Mouse (Mus musculus): Measurements from ENCODE around the gene Spsb3. TPM values are rescaled to one million over a fixed set of nuclear protein-coding genes. Genes with fewer than 3 reads are reported as not detected.

Spsb3 gene
- polyA plus RNA-seq, 1 experiment from 2014 or later: 45.4 TPM

DNA sequence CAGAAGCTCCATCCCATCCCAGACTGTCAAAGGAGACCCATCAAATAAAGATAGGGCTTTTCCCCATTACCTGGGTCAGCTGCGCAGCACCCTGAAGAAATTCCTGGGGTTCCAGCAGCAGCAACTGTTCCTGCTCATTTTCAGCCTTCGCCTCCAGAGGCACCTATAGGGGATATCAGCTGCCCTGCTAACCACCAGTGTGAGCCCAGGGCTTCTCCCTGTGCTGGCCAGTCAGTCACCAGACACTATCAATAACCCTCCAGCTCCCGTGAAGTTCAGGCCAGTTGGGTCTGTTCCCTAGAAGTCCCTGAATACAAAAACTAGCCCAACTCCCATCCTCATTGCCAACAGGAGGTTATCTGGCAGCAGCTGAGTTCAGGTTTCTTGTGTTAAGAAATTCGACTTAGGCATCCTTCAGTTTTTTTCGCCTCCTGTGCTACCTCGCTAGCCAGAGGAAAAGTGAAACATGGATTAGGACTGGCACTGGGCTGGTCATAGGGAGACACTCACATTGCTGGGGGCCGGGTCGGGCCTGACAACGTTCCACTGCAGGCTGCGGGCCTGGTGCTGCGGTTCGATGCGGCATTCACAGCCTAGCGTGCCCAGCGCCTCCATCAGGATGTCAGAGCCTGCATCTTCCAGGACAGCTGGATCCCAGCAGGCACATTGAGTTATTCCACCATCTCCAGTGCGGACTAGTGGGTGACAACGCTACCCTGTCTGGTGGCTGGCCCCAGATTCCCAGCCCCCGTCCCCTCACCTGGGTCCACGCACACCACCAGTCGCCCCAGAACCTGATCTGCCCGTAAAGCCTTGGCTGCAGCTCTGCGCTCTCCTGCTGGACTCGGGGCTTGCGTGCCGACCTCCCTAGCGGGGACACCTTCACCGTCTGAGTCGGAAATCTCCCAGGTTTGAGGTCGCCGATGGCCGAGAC is 7.9 kb downstream of the Spsb3 start:
- Histone ChIP-seq H3K4me3 (ENCODE audit: low read depth, low read length) (peak overlapping the region; percentile 72), H3K27ac (ENCODE audit: low read length) (peak overlapping the region; percentile 81), H3K36me3 (ENCODE audit: insufficient read depth, low read length) (peaks cover 19% of the 10 kb centered on the region), H3K4me1 (ENCODE audit: insufficient read depth, low read depth, low read length) (peaks cover 4% of the 10 kb centered on the region; the same call in 1 of the 2 replicates), H3K9me3 (ENCODE audit: low read length) (no peaks in the 10 kb centered on the region), H3K27me3 (replicated peaks; ENCODE audit: insufficient read depth, low read length) (no peaks in the 10 kb centered on the region), H3K4me2 (replicated peaks; ENCODE audit: low read depth, low read length) (peak overlapping the region; percentile 70), H3K9ac (replicated peaks; ENCODE audit: low read depth) (peak overlapping the region; percentile 88)
- WGBS: 9% methylated on average over 31 of the region's 31 CpGs
- TF ChIP-seq CTCF (IDR thresholded peaks at IDR 0.05) (no peak), EP300 (IDR thresholded peaks at IDR 0.05) (no peak)
- ATAC-seq (peak; percentile 7; the same call in 1 of the 2 replicates), DNase-seq (ENCODE audit: low spot score) (no peak)

DNA sequence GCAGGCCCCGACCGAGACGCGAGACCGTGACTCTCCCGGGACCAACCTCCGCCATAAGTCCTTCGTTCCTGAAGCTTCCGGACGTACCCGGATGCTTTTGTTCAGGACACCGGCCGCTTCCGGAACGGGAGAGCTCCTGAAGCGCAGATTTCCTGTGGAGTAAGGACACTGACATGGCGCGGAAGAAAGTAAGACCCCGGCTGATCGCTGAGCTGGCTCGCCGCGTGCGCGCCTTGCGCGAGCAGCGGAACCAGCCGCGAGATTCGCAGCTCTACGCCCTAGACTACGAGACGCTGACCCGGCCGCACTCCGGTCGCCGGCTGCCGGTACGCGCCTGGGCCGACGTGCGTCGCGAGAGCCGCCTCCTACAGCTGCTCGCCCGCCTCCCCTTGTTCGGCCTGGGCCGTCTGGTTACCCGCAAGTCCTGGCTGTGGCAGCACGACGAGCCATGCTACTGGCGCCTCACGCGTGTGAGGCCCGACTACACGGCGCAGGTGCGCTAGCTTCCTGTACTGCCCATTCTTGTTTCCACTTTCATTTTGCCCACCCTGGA is 8.6 kb downstream of the Spsb3 start, which contains the start of the genes Eme2 and Mrps34:
Eme2 (minus strand) TSS at position 93 of the 553 bp plus-strand sequence.
Mrps34 (plus strand) TSS at position 122 of the 553 bp plus-strand sequence.
- TF ChIP-seq CTCF (IDR thresholded peaks at IDR 0.05): no peak
- TF ChIP-seq EP300 (IDR thresholded peaks at IDR 0.05): no peak
- peaks cover 25% of the 10 kb centered on the region for H3K36me3 ChIP-seq (ENCODE audit: insufficient read depth, low read length)
- H3K4me3 ChIP-seq (ENCODE audit: low read depth, low read length): peak within 1 kb of the TSS; percentile 72
- peak; percentile 94 for DNase-seq (ENCODE audit: low spot score)
- WGBS: under 1% methylated on average over 62 of the region's 62 CpGs
- no peaks in the 10 kb centered on the region for H3K9me3 ChIP-seq (ENCODE audit: low read length)
- H3K9ac ChIP-seq (replicated peaks; ENCODE audit: low read depth): peak within 1 kb of the TSS; percentile 88
- peaks cover 4% of the 10 kb centered on the region; the same call in 1 of the 2 replicates for H3K4me1 ChIP-seq (ENCODE audit: insufficient read depth, low read depth, low read length)
- ATAC-seq: peak; percentile 72
- peak within 1 kb of the TSS; percentile 70 for H3K4me2 ChIP-seq (replicated peaks; ENCODE audit: low read depth, low read length)
- peak within 1 kb of the TSS; percentile 81 for H3K27ac ChIP-seq (ENCODE audit: low read length)
- no peaks in the 10 kb centered on the region for H3K27me3 ChIP-seq (replicated peaks; ENCODE audit: insufficient read depth, low read length)

GRCm38 (mm10) chr17:24895571-24896240 is 9.3 kb downstream of the Spsb3 start:
- peak overlapping the region; percentile 81 for H3K27ac ChIP-seq (ENCODE audit: low read length)
- H3K9ac ChIP-seq (replicated peaks; ENCODE audit: low read depth): peak overlapping the region; percentile 88
- H3K4me2 ChIP-seq (replicated peaks; ENCODE audit: low read depth, low read length): peak overlapping the region; percentile 70
- no peak for DNase-seq (ENCODE audit: low spot score)
- no peaks in the 10 kb centered on the region for H3K27me3 ChIP-seq (replicated peaks; ENCODE audit: insufficient read depth, low read length)
- H3K4me3 ChIP-seq (ENCODE audit: low read depth, low read length): peak overlapping the region; percentile 72
- H3K4me1 ChIP-seq (ENCODE audit: insufficient read depth, low read depth, low read length): peaks cover 4% of the 10 kb centered on the region; the same call in 1 of the 2 replicates
- WGBS: 14% methylated on average over 23 of the region's 23 CpGs
- H3K9me3 ChIP-seq (ENCODE audit: low read length): no peaks in the 10 kb centered on the region
- peaks cover 32% of the 10 kb centered on the region for H3K36me3 ChIP-seq (ENCODE audit: insufficient read depth, low read length)
- TF ChIP-seq CTCF (IDR thresholded peaks at IDR 0.05) (no peak), EP300 (IDR thresholded peaks at IDR 0.05) (no peak)
- no peak for ATAC-seq

GRCm38 (mm10) chr17:24896241-24896992 is 10.0 kb downstream of the Spsb3 start, which contains the start of gene Nme3:
TSS of gene Nme3 (plus strand) at chr17:24896500.
- DNase-seq (ENCODE audit: low spot score): peak; percentile 86
- TF ChIP-seq CTCF (IDR thresholded peaks at IDR 0.05) (peak; percentile 41; the same call in 1 of the 2 replicates), EP300 (IDR thresholded peaks at IDR 0.05) (no peak)
- peaks cover 37% of the 10 kb centered on the region for H3K36me3 ChIP-seq (ENCODE audit: insufficient read depth, low read length)

GRCm38 (mm10) chr17:24896993-24897269 is 10.5 kb downstream of the Spsb3 start:
- Histone ChIP-seq H3K27ac (ENCODE audit: low read length) (no peak overlapping the region), H3K9ac (replicated peaks; ENCODE audit: low read depth) (peak overlapping the region; percentile 65), H3K36me3 (ENCODE audit: insufficient read depth, low read length) (peaks cover 41% of the 10 kb centered on the region), H3K9me3 (ENCODE audit: low read length) (no peaks in the 10 kb centered on the region), H3K4me1 (ENCODE audit: insufficient read depth, low read depth, low read length) (peaks cover 4% of the 10 kb centered on the region; the same call in 1 of the 2 replicates), H3K4me2 (replicated peaks; ENCODE audit: low read depth, low read length) (peak overlapping the region; percentile 70), H3K27me3 (replicated peaks; ENCODE audit: insufficient read depth, low read length) (no peaks in the 10 kb centered on the region), H3K4me3 (ENCODE audit: low read depth, low read length) (peak overlapping the region; percentile 72)
- no peak for ATAC-seq
- no peak for DNase-seq (ENCODE audit: low spot score)
- WGBS: 32% methylated on average over 11 of the region's 11 CpGs
- TF ChIP-seq EP300 (IDR thresholded peaks at IDR 0.05) (no peak), CTCF (IDR thresholded peaks at IDR 0.05) (no peak)

More at GRCm38 (mm10) chr17:24896241-24896992, 10.0 kb downstream of the Spsb3 start, which contains the start of gene Nme3:
- H3K9ac ChIP-seq (replicated peaks; ENCODE audit: low read depth): peak within 1 kb of the TSS; percentile 88
- H3K9me3 ChIP-seq (ENCODE audit: low read length): no peaks in the 10 kb centered on the region
- ATAC-seq: peak; percentile 76
- H3K27ac ChIP-seq (ENCODE audit: low read length): peak within 1 kb of the TSS; percentile 81
- no peaks in the 10 kb centered on the region for H3K27me3 ChIP-seq (replicated peaks; ENCODE audit: insufficient read depth, low read length)
- H3K4me1 ChIP-seq (ENCODE audit: insufficient read depth, low read depth, low read length): peaks cover 4% of the 10 kb centered on the region; the same call in 1 of the 2 replicates
- peak within 1 kb of the TSS; percentile 70 for H3K4me2 ChIP-seq (replicated peaks; ENCODE audit: low read depth, low read length)
- H3K4me3 ChIP-seq (ENCODE audit: low read depth, low read length): peak within 1 kb of the TSS; percentile 72
- under 1% methylated on average over 49 of the region's 50 CpGs for WGBS

Measured in lung, postnatal 0 days (tissue).